Mouse (Mus musculus): ENCODE results near the gene Kcnj16.

Gene Kcnj16

DNA sequence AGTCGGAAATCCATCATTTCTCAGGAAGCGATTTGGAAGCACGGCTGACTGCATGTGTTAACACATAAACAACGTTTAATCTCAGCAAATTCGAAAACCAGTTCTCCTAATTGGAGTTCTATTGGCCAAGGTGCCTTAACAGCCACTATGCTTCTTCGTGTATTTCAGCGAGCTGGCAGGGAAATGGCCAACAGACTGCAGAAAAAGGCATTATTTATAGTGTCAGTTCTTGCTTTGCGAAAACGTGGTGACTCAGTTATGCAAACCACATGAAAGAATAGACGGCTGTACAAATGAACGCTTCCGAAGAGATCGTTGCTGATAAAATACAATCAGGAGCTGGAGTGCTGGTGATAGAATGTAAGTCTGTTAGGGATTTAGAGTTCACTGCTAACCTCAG lies 88.2 kb downstream of the Kcnj16 start:
- no peak for DNase-seq (ENCODE audit: low spot score)

DNA sequence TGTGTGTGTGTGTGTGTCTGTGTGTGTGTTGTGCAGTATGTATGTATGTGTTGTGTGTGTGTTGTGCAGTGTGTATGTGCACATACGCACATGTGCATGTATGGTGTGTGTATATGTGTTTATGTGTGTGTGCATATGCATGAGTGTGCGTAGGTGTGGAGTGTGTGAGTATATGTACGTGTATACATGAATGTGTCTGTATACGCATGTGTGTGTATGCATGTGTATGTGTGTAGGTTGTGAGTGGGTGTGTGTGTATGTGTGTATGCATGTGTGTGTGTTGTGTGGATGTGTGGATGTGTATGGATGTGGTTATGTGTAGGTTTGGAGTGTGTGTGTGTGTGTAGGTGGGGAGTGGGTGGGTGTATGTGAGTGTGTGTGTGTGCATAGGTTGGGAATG lies 89.6 kb downstream of the Kcnj16 start:
- no peak for DNase-seq (ENCODE audit: low spot score)

DNA sequence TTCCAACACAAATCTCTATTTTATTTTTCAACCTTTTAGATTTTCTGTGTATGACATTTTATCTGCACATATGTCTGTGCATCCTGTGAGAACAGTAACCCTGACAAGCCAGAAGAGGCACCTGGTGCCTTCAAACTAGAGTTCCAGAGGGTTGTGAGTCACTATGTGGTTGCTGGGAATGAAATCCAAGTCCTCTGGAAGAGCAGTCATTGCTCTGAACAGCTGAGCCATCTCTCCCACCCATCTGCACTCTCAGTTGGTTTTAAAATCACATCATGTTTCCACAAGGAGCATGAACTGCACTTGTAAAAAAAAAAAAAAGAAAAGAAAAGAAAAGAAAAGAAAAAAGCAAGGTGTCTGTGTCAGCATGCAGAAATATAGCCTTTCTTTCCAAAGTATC lies 91.6 kb downstream of the Kcnj16 start:
- no peak for DNase-seq (ENCODE audit: low spot score)

DNA sequence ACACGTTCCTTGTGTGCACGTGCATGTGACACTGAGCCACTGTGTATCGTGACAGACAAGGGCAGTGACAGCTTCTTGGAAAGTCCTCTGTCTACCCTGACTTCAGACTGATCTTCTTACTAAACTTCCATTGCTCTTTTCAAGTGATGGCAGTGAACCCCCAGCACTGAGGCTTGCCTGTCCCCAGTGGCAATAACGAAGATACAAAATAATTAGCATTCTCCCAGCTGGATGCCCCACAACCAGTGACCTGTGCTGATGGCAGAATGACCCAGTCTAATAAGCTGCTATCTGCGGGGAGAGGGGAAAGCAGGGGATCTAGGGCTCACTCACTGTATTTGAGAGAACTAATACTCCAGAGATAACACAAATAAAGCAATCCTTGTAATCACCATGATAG lies 92.4 kb downstream of the Kcnj16 start:
- DNase-seq (ENCODE audit: low spot score) = no peak

DNA sequence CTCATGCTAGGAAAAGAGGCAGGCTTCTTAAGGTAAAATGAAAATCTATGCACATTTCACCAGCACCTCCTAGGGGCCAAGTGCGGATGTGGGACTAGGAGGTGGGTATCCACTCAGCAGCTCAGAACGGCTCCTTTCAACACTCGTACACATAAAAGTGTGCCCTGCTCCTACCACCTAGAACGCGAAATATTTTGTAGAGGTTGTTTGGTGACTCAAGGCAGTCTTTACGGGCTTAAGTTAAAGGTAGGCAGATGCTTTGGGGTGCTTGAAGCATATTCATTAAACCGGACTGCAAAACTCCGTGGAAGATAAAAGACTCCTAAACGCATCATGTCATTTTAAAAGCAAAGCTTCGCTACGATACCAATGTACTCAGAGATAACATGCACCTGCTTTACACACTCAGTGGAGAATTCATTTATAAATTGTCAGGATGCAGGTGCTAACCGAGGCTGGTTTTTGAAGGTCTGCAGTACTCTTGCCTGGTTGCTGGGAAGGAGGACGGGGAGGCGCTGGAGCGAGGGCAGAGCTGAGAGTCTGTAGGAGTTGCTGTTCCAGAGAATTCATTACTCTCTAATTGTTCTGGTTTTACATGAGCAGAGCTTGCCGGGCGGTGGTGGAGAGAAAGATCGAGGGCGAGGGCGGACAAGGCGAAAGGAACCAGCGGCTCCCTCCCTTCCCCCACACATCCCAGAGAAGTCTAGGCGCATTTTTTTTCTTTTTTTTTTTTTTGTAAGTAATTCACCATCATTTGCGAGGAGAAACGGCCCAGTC lies 97.1 kb downstream of the Kcnj16 start:
- peak; percentile 85 for DNase-seq (ENCODE audit: low spot score)

DNA sequence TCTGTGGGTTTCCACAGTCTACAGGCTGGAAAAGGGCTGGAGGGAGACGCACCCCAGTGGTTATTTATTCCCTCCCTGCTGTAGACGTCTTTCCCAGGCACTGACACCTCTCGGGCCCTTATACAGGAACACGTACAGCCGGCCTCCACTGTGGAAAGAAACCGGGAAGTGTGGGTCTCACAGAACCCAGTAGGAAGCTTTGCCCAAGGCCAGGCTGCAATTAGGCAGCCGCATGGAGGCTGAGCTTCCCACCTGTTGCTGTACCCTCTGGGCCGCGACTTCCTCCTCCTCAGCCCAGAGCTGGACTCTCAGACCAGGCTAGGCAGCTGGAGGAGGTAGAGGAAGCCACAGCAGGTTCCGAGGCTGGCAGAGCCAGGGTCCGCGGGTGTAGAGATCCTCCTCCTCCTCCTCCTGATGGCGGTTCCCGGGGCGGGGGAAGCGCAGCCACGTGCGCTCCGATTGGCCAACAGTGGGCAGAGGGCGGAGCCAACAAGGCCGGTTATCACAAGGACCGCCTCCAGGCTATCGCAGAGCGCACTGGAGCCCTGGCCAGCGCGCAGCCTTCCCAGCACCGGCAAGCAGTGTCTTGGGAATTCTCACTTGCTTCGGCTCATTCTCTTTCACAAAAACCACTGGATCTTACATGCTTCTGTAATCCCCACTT lies 97.9 kb downstream of the Kcnj16 start, which contains the start of gene Kcnj2:
Kcnj2 (plus strand) TSS at position 530 of the 664 bp plus-strand sequence.
- peak; percentile 96 for DNase-seq (ENCODE audit: low spot score)

DNA sequence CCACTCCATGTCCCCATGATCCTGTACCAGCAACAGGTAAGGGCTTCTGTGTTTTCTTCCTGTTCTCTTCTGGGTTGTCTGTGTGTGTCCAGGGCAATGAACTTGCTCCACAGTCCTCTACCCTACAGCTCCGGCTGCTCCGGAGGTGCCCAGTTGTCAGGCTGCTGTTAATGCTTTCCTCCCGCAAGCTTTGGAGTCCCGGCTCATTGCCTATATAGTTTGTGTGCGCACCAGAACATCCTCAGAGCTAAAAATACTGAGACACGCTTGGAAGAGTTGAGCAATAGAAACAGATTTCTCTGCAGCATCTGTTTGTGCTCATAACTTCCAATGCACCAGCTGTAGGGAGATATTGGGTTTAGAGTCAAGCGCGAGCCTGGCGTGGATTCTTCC lies 98.5 kb downstream of the Kcnj16 start:
- DNase-seq (ENCODE audit: low spot score) = peak; percentile 32

DNA sequence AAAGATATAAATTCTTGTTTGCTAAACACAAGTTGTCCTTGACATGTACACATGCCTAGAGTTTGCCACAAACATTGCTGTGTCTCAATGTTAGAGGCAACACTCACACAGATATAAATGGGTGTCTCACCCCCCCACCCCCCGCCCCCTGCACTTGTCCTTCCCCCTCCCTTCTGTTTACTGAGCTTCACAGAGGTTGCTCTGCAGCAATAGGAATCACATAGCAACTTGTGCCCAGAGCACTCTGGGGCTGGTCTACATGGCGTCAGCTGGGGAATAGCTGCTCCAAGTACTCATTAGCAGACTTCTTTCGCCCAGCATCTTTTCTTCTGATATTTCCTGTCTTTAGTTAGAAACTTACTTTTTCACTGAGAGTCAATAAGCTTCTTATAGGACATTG lies 100.0 kb downstream of the Kcnj16 start:
- DNase-seq (ENCODE audit: low spot score) = no peak

DNA sequence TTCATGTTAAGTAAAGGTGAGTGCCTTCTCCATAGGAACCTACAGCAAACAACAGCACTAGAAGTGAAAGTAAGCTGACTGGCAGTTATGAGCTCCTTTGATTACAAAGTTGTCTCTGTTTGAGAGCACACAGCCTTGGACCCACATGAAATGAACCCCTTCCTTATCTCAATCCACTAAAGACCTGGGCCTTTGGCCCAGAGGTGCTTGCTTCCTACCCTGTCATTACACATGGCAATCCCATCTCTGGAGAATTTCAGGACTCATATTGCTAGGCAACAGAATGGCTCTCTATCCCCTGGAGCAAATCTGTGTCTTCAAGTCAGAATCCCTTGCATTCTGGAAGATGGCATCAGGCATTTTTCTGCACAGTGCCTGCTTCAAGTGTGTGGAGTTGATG lies 102.6 kb downstream of the Kcnj16 start:
- DNase-seq (ENCODE audit: low spot score) = no peak

DNA sequence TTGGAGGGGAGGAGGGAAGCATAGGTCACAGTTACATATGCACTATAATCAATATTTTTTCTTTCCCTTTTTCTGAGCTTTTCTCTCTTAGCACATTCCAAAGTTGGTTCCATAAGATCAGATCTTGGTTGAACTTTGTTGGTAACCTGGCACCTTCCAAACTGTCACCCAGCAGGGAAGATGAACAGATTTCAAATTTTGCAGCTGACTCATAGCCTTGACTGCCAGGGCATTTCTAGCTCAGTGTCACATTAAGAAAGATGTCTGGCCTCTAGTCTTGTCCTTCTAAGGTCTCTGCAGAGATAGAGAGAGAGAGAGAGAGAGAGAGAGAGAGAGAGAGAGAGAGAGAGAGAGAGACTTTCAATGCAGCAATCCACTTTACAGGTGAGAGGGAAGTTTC lies 106.3 kb downstream of the Kcnj16 start:
- no peak for DNase-seq (ENCODE audit: low spot score)

All from embryo, embryonic 10 days (tissue).